Mouse (Mus musculus): ENCODE data around the gene Fgfr4.

DNA sequence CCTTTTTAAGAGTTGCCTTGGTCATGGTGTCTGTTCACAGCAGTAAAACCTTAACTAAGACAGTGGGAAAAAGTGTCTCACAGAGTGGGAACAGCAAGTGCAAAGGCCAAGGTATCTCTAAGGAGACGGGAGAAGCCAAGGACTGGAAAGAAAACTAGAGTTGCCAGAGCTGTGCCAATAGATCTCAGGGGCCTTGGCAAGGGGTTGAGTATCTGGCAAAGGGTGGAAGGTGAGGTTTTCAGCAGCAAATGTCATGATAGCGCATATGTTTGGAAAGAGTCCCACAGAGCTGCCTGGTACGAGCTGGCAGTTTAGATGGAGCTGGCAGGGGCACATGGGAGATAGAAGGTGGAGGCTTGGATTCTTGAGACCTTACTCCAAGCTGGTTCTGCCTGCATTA lies 27.2 kb downstream of the Fgfr4 start:
- TF ChIP-seq POLR2A (IDR thresholded peaks at IDR 0.05; ENCODE audit: extremely low read depth, insufficient read depth, low read length) (no peak), CTCF (IDR thresholded peaks at IDR 0.05; ENCODE audit: extremely low read depth, insufficient read depth, low read length) (no peak)

All from cortical plate, adult 2 months (tissue).